Comparison of ENCODE assay signal across 8 mouse cellular contexts in the genomic region with DNA sequence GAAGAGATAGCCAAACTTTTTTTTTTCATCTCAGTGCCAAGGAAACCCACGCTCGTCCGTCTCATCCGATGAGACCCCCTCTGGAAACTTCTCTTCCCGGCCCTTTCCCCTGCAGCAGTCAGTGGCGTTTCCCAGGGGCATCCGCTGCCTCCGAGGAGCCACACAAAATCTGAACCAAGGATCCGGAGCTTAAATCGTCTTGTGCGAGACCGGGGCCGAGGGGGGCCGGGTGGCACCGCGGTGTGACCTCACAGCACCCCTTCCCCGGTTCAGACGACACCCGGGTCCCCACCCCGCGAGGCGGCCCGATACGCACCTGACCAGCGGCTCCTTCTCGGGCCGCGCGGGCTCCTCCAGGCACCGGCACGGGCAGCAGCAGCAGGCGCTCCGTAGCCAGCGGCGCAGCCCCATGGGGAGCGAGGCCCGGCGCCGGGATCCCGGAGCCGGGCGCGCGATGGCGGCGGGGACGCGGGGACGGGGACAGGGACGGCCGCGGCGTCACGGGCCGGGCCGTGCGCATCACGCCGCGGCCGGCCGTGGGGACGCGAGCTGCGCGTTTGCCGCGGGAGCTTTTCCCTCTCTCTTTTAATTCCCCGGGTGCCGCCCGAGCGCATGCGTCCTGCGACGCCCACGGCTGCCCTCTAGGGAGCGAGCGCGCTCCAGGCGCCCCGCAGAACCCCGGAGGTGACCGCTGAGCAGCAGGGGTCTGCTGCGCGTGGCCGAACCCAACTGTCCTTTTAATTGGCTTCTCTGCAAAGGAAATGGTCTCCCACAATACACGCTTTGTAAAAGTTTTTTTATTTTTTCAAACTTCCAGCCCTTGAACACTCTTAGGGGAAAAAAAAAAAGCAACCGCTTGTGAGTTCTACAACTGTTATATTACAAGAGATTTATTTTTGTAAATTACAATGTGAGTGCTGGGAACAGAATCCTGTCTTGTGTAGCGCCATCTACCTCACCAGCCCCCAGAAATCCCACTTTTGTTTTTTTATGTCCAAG. TPM values are rescaled to one million over a fixed set of nuclear protein-coding genes. Genes with fewer than 3 reads are reported as not detected.
A peak's percentile ranks its signal among the peaks of the same experiment; 100 is the strongest.
DNase-seq lines count a peak whose midpoint lies in the region; ATAC-seq and TF ChIP-seq lines count a peak whose summit lies in the region.

Gene Mreg (minus strand): TSS at position 607 of the 999 bp plus-strand sequence.

- no peaks in the 10 kb centered on the region for H3K36me3 ChIP-seq in hindbrain, embryonic 12.5 days
- H3K36me3 ChIP-seq in megakaryocyte, embryonic 14.5 days (replicated peaks; ENCODE audit: low read length) = no peaks in the 10 kb centered on the region

- peak within 1 kb of the TSS; percentile 81 for H3K4me3 ChIP-seq in cerebellum, adult 2 months (replicated peaks; ENCODE audit: insufficient read depth, low read depth, low read length)
- peak within 1 kb of the TSS; percentile 78 for H3K4me3 ChIP-seq in hindbrain, embryonic 12.5 days
- peak within 1 kb of the TSS; percentile 66 for H3K4me3 ChIP-seq in left cerebral cortex, adult 2 months
- H3K4me3 ChIP-seq in megakaryocyte, embryonic 14.5 days (replicated peaks) = peak within 1 kb of the TSS; percentile 90

- under 1% methylated on average over 76 of the region's 89 CpGs for WGBS in cerebellum, adult 2 months
- under 1% methylated on average over 54 of the region's 89 CpGs for WGBS in hindbrain, embryonic 12.5 days

- no peaks in the 10 kb centered on the region for H3K27me3 ChIP-seq in cerebellum, adult 2 months (ENCODE audit: control insufficient read depth, insufficient read depth, low read length)
- H3K27me3 ChIP-seq in hindbrain, embryonic 12.5 days = peaks cover 12% of the 10 kb centered on the region; the same call in 1 of the 2 replicates
- H3K27me3 ChIP-seq in megakaryocyte, embryonic 14.5 days (replicated peaks) = peaks cover 49% of the 10 kb centered on the region

- H3K27ac ChIP-seq in cerebellum, adult 2 months (ENCODE audit: insufficient read depth, low read length) = peak within 1 kb of the TSS; percentile 79
- peak within 1 kb of the TSS; percentile 52; the same call in 1 of the 2 replicates for H3K27ac ChIP-seq in hindbrain, embryonic 12.5 days
- no peak within 1 kb of the TSS for H3K27ac ChIP-seq in left cerebral cortex, adult 2 months

- peak; percentile 77 for TF ChIP-seq POLR2A in cerebellum, adult 2 months (IDR thresholded peaks at IDR 0.05; ENCODE audit: borderline replicate concordance, insufficient read depth, low read length)

- H3K9ac ChIP-seq in hindbrain, embryonic 12.5 days = peak within 1 kb of the TSS; percentile 71

- peak; percentile 80 for DNase-seq in Muller cell, postnatal 12 days (ENCODE audit: inconsistent ontology term)
- peak; percentile 80 to 83 for DNase-seq in cerebellum, adult 2 months
- DNase-seq in frontal cortex, postnatal 25 days (ENCODE audit: low spot score in 2 of 2) = peak; percentile 29 to 30
- DNase-seq in left cerebral cortex, adult 2 months (ENCODE audit: extremely low spot score in 1 of 2, low spot score in 2 of 2) = peak; percentile 63 to 67
- DNase-seq in right cerebral cortex, adult 2 months (ENCODE audit: low spot score in 2 of 2) = peak; percentile 51 to 63

- peak within 1 kb of the TSS; percentile 95 for H3K4me2 ChIP-seq in hindbrain, embryonic 12.5 days (replicated peaks)

- peak; percentile 71 for ATAC-seq in hindbrain, embryonic 12.5 days (ENCODE audit: low FRiP score)
- no peak for ATAC-seq in monocyte, adult 5-6 weeks (replicated peaks; ENCODE audit: insufficient number of reproducible peaks, low FRiP score, low TSS enrichment, poor library complexity, severe bottlenecking)

- H3K4me1 ChIP-seq in cerebellum, adult 2 months (ENCODE audit: control insufficient read depth, insufficient read depth, low read length) = peaks cover 17% of the 10 kb centered on the region
- peaks cover 14% of the 10 kb centered on the region; the same call in 1 of the 2 replicates for H3K4me1 ChIP-seq in hindbrain, embryonic 12.5 days
- peaks cover 31% of the 10 kb centered on the region for H3K4me1 ChIP-seq in megakaryocyte, embryonic 14.5 days

- TF ChIP-seq CTCF in cerebellum, adult 2 months (IDR thresholded peaks at IDR 0.05; ENCODE audit: borderline replicate concordance, insufficient read depth, low read depth, low read length) = no peak
- peak; percentile 34 for TF ChIP-seq CTCF in left cerebral cortex, adult 2 months (IDR thresholded peaks at IDR 0.05)

- intact Hi-C loops in left cerebral cortex, adult 2 months (cut with DNase I) = no loop called here

- H3K9me3 ChIP-seq in hindbrain, embryonic 12.5 days (replicated peaks) = no peaks in the 10 kb centered on the region
- H3K9me3 ChIP-seq in megakaryocyte, embryonic 14.5 days = peaks cover 3% of the 10 kb centered on the region; the same call in 1 of the 2 replicates

RNA-seq across cellular contexts. Expression of gene Mreg, which starts in this region (rescaled TPM):
- polyA plus RNA-seq in cerebellum, adult 2 months (2012; rRNA removed) = 22.7 and 25.8 TPM in 2 replicates
- polyA plus RNA-seq in hindbrain, embryonic 12.5 days (2016; fragmentation: Nextera tagmentation; extraction: Ambion mirVana) = 11.9 and 12.9 TPM in 2 replicates
- total RNA-seq in left cerebral cortex, adult 2 months (2021) = 1 to 10 TPM; 4.1 to 4.9 TPM
- 0.26 TPM in 1 of 2 replicates, not detected in the other for polyA plus RNA-seq in megakaryocyte, embryonic 14.5 days (2012; ENCODE audit: insufficient read depth, low replicate concordance)
- 0.53 to 0.78 TPM (median 0.57 TPM) in 3 replicates for total RNA-seq in monocyte, adult 5-6 weeks (2017)

Comparison
In these comparisons a context has a peak if more than half of its experiments do, and no peak if none do; other contexts are left out.
1. RNA of gene Mreg (polyA plus RNA-seq): 22.7 to 25.8 TPM in cerebellum, adult 2 months and 11.9 to 12.9 TPM in hindbrain, embryonic 12.5 days; 0.26 TPM in megakaryocyte, embryonic 14.5 days; every median in the first group is over 10 times any median in the second.
2. DNase-seq: peak in every context shown above with its lines; median percentile 82 in cerebellum, adult 2 months; 80 in Muller cell, postnatal 12 days; 65 in left cerebral cortex, adult 2 months; 57 in right cerebral cortex, adult 2 months; 30 in frontal cortex, postnatal 25 days.
3. Peak in every context shown above with its lines, with median percentiles within 50 percentile points of each other: H3K4me3 ChIP-seq.